Mouse (Mus musculus) lung, embryonic 16.5 days (tissue): ENCODE results near the gene Nat10. TPM values are rescaled to one million over a fixed set of nuclear protein-coding genes. Genes with fewer than 3 reads are reported as not detected.

Experiments used
- ATAC-seq: fragments of 200-750 bp; cut with Nextera tagmentation; 2 replicates; pipeline ENCODE4 v1.8.0; 2017; ENCODE audit warnings: low read depth, mild to moderate bottlenecking, moderate library complexity
- H3K27ac ChIP-seq: fragments of 300-500 bp; sonication (generic); 2 replicates; pipeline ENCODE4 v1.5.1; 2014; ENCODE audit warnings: mild to moderate bottlenecking, control low read depth, low read length
- H3K27me3 ChIP-seq: fragments of 300-500 bp; sonication (generic); 2 replicates; pipeline ENCODE4 v1.6.1; 2014; ENCODE audit warnings: low read depth, low read length, mixed read lengths; ENCODE audit not compliant: control insufficient read depth, insufficient read depth
- H3K36me3 ChIP-seq: fragments of 300-500 bp; sonication (generic); 2 replicates; pipeline ENCODE4 v1.6.1; 2014; ENCODE audit warnings: low read length; ENCODE audit not compliant: control insufficient read depth, insufficient read depth
- H3K4me1 ChIP-seq: fragments of 300-500 bp; sonication (generic); replicated peaks from 2 replicates; pipeline ENCODE4 v1.6.1; 2014; ENCODE audit warnings: low read length, mixed read lengths; ENCODE audit not compliant: control insufficient read depth, insufficient read depth
- H3K4me2 ChIP-seq: fragments of 300-500 bp; sonication (generic); 2 replicates; pipeline ENCODE4 v1.6.1; 2014; ENCODE audit warnings: low read depth, low read length, control low read depth
- H3K4me3 ChIP-seq: fragments of 300-500 bp; sonication (generic); 2 replicates; pipeline ENCODE4 v1.5.1; 2014; ENCODE audit warnings: mild to moderate bottlenecking, low read length, control low read depth
- H3K9ac ChIP-seq: fragments of 300-500 bp; sonication (generic); 2 replicates; pipeline ENCODE4 v1.6.1; 2014; ENCODE audit warnings: low read length, control low read depth
- H3K9me3 ChIP-seq: fragments of 300-500 bp; sonication (generic); 2 replicates; pipeline ENCODE4 v1.6.1; 2016; ENCODE audit warnings: low read length; ENCODE audit not compliant: control insufficient read depth
- WGBS: fragments of 180-500 bp; shearing (Covaris S2); extraction: QIAGEN DNeasy Blood & Tissue Kit; methylation state at CpG from one replicate; pipeline ENCODE4 v1.1.7; 2014; 5-methylcytosine and 5-hydroxymethylcytosine counted together
- polyA plus RNA-seq: library from polyadenylated mRNA; unstranded; fragments of >200 nt; fragmentation: Nextera tagmentation; extraction: Ambion mirVana; gene quantifications from 2 replicates; pipeline ENCODE4 v1.2.1, GENCODE M21; 2015

The Nat10 gene
- polyA plus RNA-seq, 1 experiment from 2014 or later: 23.8 TPM

DNA sequence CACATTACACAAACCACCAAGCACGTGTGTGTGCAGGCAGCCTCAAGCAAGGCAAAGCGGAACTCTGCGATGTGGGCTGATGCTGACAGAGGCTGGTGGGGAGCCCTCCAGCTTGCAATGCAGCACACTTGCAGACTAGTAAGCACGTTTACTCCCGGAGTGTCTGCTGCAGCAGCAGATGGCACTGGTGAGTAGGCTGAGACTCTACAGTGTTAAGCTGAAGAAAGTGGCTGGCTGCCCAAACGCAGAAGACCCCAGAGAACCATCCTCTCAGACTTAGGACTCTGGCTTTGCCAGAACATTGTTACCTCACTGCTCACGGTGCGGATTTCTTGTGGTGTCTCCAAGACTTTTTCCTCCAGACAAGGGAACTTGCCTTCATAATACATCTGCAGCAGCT is 30.1 kb downstream of the Nat10 start:
- Histone ChIP-seq H3K9ac (no peak overlapping the region), H3K27ac (no peak overlapping the region), H3K4me1 (no peaks in the 10 kb centered on the region), H3K4me3 (no peak overlapping the region), H3K27me3 (no peaks in the 10 kb centered on the region), H3K4me2 (no peak overlapping the region), H3K9me3 (no peaks in the 10 kb centered on the region), H3K36me3 (peaks cover 26% of the 10 kb centered on the region)
- 82% methylated on average over 8 of the region's 8 CpGs for WGBS
- no peak for ATAC-seq

DNA sequence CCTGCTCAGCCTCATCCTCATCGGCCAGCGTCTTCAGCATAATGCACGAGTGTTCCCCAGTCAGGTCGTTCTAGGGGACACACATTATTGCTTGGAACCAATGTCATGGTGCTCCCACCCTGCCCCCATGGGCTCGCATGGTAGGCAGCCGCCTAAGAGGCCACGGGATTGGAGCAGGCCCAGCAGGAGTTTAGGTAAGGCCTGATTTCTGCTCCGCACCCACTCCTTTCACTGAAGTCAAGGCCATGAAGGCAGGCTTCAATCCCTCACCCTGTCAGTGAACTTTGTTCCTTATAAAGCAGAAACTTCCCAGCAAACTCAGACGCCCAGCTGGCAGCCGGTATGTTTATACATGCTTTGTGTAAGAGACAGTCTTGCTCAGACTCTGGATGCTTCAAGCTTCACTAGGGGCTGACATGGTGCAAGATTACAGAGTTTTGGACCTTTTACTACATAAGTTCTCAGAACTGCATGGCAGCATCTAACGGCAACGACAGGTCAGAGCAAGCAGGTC is 33.0 kb downstream of the Nat10 start:
- Histone ChIP-seq H3K4me2 (no peak overlapping the region), H3K4me3 (no peak overlapping the region), H3K9ac (no peak overlapping the region), H3K36me3 (peaks cover 23% of the 10 kb centered on the region), H3K4me1 (no peaks in the 10 kb centered on the region), H3K27me3 (no peaks in the 10 kb centered on the region), H3K27ac (no peak overlapping the region), H3K9me3 (no peaks in the 10 kb centered on the region)
- 78% methylated on average over 12 of the region's 12 CpGs for WGBS
- ATAC-seq: no peak

- no peaks in the 10 kb centered on the region for H3K9me3 ChIP-seq
- H3K4me3 ChIP-seq: no peak overlapping the region
- 71% methylated on average over 2 of the region's 2 CpGs for WGBS
- peaks cover 44% of the 10 kb centered on the region for H3K36me3 ChIP-seq
- H3K4me1 ChIP-seq: no peaks in the 10 kb centered on the region
- no peak overlapping the region for H3K9ac ChIP-seq
- H3K27ac ChIP-seq: no peak overlapping the region
- no peak for ATAC-seq
- no peak overlapping the region for H3K4me2 ChIP-seq
- H3K27me3 ChIP-seq: no peaks in the 10 kb centered on the region
These were observed 36.5 kb downstream of the Nat10 start for GRCm38 (mm10) chr2:103724521-103724920.

DNA sequence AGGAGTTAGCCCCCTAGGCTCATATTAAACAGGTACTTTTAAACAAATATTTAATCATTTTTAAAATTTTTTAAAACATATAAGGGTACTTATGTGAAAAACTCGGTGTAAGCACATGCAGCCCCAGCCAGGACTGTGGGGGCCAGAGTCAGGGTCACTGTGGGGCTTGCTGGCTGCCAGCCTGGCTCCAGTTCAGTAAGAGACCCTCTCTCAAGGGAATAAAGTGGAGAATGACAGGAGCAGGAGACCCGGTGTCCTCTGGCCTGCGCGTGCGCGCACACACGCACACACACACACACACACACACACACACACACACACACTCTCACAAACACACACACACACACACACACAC is 41.8 kb downstream of the Nat10 start:
- Histone ChIP-seq H3K4me3 (no peak overlapping the region), H3K9me3 (no peaks in the 10 kb centered on the region), H3K27ac (peak overlapping the region; percentile 56), H3K9ac (no peak overlapping the region), H3K27me3 (no peaks in the 10 kb centered on the region), H3K36me3 (peaks cover 27% of the 10 kb centered on the region), H3K4me1 (peaks cover 4% of the 10 kb centered on the region), H3K4me2 (no peak overlapping the region)
- 84% methylated on average over 7 of the region's 7 CpGs for WGBS
- peak; percentile 62; the same call in 1 of the 2 replicates for ATAC-seq

- WGBS: 45% methylated on average over 8 of the region's 8 CpGs
- Histone ChIP-seq H3K36me3 (peaks cover 27% of the 10 kb centered on the region), H3K9ac (no peak overlapping the region), H3K27me3 (no peaks in the 10 kb centered on the region), H3K4me3 (no peak overlapping the region), H3K27ac (peak overlapping the region; percentile 66), H3K4me1 (peaks cover 4% of the 10 kb centered on the region), H3K4me2 (no peak overlapping the region), H3K9me3 (no peaks in the 10 kb centered on the region)
- ATAC-seq: peak; percentile 88
These were observed 42.3 kb downstream of the Nat10 start for GRCm38 (mm10) chr2:103718594-103719291.

DNA sequence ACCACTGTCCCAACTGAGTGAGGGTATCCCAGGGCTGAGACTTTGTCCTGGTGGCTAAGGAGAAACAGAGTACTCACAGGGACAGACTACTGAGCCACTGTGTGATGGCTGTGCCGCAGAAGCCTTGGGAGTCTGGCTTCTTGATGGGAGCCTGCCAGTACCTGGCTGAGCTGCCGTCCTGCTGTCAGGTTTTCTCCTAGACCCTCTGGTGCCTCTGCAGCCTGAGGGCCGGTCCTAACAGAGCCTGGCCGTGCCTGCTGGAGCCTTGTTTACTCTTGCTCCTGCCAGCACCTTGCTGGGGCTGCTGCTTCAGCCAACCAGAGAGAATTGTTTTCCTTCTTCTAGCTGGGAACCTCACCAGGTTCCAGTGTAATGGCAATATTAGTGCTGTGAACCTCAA is 46.7 kb downstream of the Nat10 start:
- no peak overlapping the region for H3K4me3 ChIP-seq
- H3K9ac ChIP-seq: no peak overlapping the region
- no peaks in the 10 kb centered on the region; the same call in 1 of the 2 replicates for H3K36me3 ChIP-seq
- 49% methylated on average over 4 of the region's 4 CpGs for WGBS
- H3K27ac ChIP-seq: no peak overlapping the region
- no peaks in the 10 kb centered on the region for H3K27me3 ChIP-seq
- no peaks in the 10 kb centered on the region for H3K9me3 ChIP-seq
- H3K4me2 ChIP-seq: no peak overlapping the region
- no peak for ATAC-seq
- peaks cover 14% of the 10 kb centered on the region for H3K4me1 ChIP-seq

DNA sequence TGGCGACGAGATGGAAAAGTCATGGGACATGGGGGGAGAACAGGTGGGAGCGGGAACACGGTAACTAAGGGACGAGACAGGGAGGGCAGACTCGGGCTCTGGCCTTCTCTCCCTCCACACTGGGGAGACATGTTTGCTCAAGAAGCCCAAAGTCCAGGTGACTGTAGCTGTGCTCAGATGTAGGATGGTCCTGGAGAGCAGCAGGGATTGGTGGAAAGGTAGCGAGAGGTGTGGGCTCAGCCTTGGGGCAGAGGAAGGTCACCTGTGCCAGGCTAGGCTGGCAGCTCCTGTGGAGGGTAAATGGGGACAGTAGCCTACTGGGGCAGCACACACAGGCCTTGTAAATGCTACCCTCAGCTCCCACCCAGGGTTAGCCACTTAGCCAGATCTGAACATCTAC is 47.2 kb downstream of the Nat10 start:
- Histone ChIP-seq H3K9me3 (no peaks in the 10 kb centered on the region), H3K27ac (no peak overlapping the region), H3K4me1 (peaks cover 14% of the 10 kb centered on the region), H3K9ac (no peak overlapping the region), H3K27me3 (no peaks in the 10 kb centered on the region), H3K4me3 (no peak overlapping the region), H3K36me3 (no peaks in the 10 kb centered on the region; the same call in 1 of the 2 replicates), H3K4me2 (no peak overlapping the region)
- 76% methylated on average over 7 of the region's 7 CpGs for WGBS
- ATAC-seq: no peak

- ATAC-seq: peak; percentile 93
- 56% methylated on average over 7 of the region's 7 CpGs for WGBS
- Histone ChIP-seq H3K9ac (no peak overlapping the region), H3K4me3 (no peak overlapping the region), H3K9me3 (no peaks in the 10 kb centered on the region), H3K36me3 (peaks cover 6% of the 10 kb centered on the region), H3K27ac (no peak overlapping the region), H3K27me3 (peaks cover 3% of the 10 kb centered on the region; the same call in 1 of the 2 replicates), H3K4me1 (peaks cover 18% of the 10 kb centered on the region), H3K4me2 (no peak overlapping the region)
These were observed 50.2 kb downstream of the Nat10 start for GRCm38 (mm10) chr2:103710849-103711248.

DNA sequence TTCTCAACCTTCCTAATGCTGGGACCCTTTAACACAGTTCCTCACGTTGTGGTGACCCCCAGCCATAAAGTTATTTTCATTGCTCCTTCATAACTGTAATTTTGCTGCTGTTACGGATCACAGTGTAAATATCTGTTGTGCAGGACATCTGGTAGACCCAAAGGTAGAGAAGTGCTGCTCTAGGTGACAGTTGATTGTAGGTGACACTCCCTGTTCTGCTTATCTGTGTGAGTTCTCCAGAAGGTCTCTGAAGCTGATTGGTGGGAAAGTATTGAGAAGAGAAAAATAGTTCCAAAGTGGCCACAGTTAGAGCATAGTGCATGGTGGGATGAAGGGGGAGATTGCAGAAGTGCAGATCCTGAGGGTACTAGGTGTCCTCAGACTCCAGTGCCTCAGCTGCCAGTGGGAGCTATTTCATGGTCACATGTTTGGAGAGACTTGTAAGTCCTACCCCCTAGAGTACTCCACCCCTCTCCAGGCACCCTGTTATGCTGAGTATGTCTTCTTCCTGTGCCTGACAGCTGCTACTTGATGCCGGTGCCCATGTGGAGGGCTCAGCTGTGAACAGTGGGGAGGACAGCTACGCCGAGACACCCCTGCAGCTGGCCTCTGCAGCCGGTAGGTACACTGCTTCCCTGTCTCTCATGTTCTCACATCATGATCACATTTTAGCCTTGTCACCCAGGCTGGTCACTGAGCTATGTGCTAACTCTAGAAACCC is 53.9 kb downstream of the Nat10 start:
- H3K4me3 ChIP-seq: no peak overlapping the region
- WGBS: 66% methylated on average over 6 of the region's 6 CpGs
- H3K27ac ChIP-seq: no peak overlapping the region
- H3K36me3 ChIP-seq: peaks cover 6% of the 10 kb centered on the region
- ATAC-seq: no peak
- H3K9me3 ChIP-seq: no peaks in the 10 kb centered on the region
- peaks cover 20% of the 10 kb centered on the region for H3K4me1 ChIP-seq
- H3K9ac ChIP-seq: no peak overlapping the region
- no peak overlapping the region for H3K4me2 ChIP-seq
- peaks cover 3% of the 10 kb centered on the region; the same call in 1 of the 2 replicates for H3K27me3 ChIP-seq
